Mouse (Mus musculus): ENCODE results near the gene Mfng.

The Mfng gene

GRCm38 (mm10) chr15:78718290-78719250, 54.7 kb downstream of the Mfng start, which contains the start of gene Elfn2:
Gene Elfn2, minus strand, starts transcription at chr15:78718771.
- no peak for DNase-seq (ENCODE audit: extremely low read depth, low read depth)

- no peak for DNase-seq (ENCODE audit: extremely low read depth, low read depth)
These were observed 56.3 kb downstream of the Mfng start for GRCm38 (mm10) chr15:78716936-78717335.

GRCm38 (mm10) chr15:78715856-78716255, 57.4 kb downstream of the Mfng start:
- no peak for DNase-seq (ENCODE audit: extremely low read depth, low read depth)

GRCm38 (mm10) chr15:78713751-78714150, 59.5 kb downstream of the Mfng start:
- no peak for DNase-seq (ENCODE audit: extremely low read depth, low read depth)

GRCm38 (mm10) chr15:78712335-78713258, 60.7 kb downstream of the Mfng start:
- no peak for DNase-seq (ENCODE audit: extremely low read depth, low read depth)

GRCm38 (mm10) chr15:78711935-78712334, 61.3 kb downstream of the Mfng start:
- DNase-seq (ENCODE audit: extremely low read depth, low read depth), result no peak

- no peak for DNase-seq (ENCODE audit: extremely low read depth, low read depth)
These were observed 62.6 kb downstream of the Mfng start for GRCm38 (mm10) chr15:78710634-78711033.

GRCm38 (mm10) chr15:78709767-78710166, 63.5 kb downstream of the Mfng start:
- no peak for DNase-seq (ENCODE audit: extremely low read depth, low read depth)

GRCm38 (mm10) chr15:78706630-78707029, 66.6 kb downstream of the Mfng start:
- DNase-seq (ENCODE audit: extremely low read depth, low read depth), result no peak

Measured in MEL-GATA-1-ER (cell line).